Mouse (Mus musculus) cerebellum, adult 2 months (tissue): ENCODE data around the gene Lrrc1.

Source experiments
- CTCF ChIP-seq: fragments of 200-500 bp; IDR thresholded peaks from 2 replicates; pipeline ENCODE4 v1.5.1; 2011; ENCODE audit warnings: low read depth, mild to moderate bottlenecking, control low read depth, low read length, moderate library complexity, borderline replicate concordance; ENCODE audit not compliant: insufficient read depth
- POLR2A ChIP-seq: fragments of 200-500 bp; IDR thresholded peaks from 2 replicates; pipeline ENCODE4 v1.6.1; 2011; ENCODE audit warnings: low read length, control low read depth, borderline replicate concordance; ENCODE audit not compliant: insufficient read depth

- TF ChIP-seq POLR2A: no peak
- no peak for TF ChIP-seq CTCF
Observed at GRCm38 (mm10) chr9:77420200-77420585, 124.5 kb downstream of the Lrrc1 start.
